Mouse (Mus musculus) ES-E14 (cell line): ENCODE data around the gene Pecr. TPM values are rescaled to one million over a fixed set of nuclear protein-coding genes. Genes with fewer than 3 reads are reported as not detected.
A peak's percentile ranks its signal among the peaks of the same experiment; 100 is the strongest.

Experiments used
- DNase-seq: peaks from one replicate; pipeline ENCODE4 v3.0.0-alpha.2; 2013; ENCODE audit warnings: low read depth, low spot score
- H3K27ac ChIP-seq: 2 replicates; pipeline ENCODE4 v1.5.1; 2012; ENCODE audit warnings: low read depth, mild to moderate bottlenecking, low read length, moderate library complexity, mixed read lengths; ENCODE audit not compliant: poor library complexity, insufficient read depth, severe bottlenecking
- H3K36me3 ChIP-seq: 2 replicates; pipeline ENCODE4 v1.6.1; 2012; ENCODE audit warnings: mild to moderate bottlenecking, low read length, moderate library complexity, mixed read lengths; ENCODE audit not compliant: control insufficient read depth, poor library complexity, insufficient read depth, severe bottlenecking
- H3K4me1 ChIP-seq, 2 experiments: fragments of 150-350 bp in 1 of 2; sonication (generic) in 1 of 2; 2 replicates each; pipeline ENCODE4 v1.6.1; 2012; ENCODE audit warnings: low read length in 2 of 2, mild to moderate bottlenecking in 1 of 2, mixed read lengths in 1 of 2; ENCODE audit not compliant: control insufficient read depth in 2 of 2, insufficient read depth in 2 of 2, poor library complexity in 1 of 2
- H3K4me3 ChIP-seq, 2 experiments: fragments of 150-350 bp in 1 of 2; sonication (generic) in 1 of 2; 2 replicates each; pipeline ENCODE4 v1.5.1; 2012; ENCODE audit warnings: low read length in 2 of 2, low read depth in 1 of 2, mild to moderate bottlenecking in 1 of 2, mixed read lengths in 1 of 2; ENCODE audit not compliant: insufficient read depth in 1 of 2, poor library complexity in 1 of 2, severe bottlenecking in 1 of 2
- H3K9ac ChIP-seq: 2 replicates; pipeline ENCODE4 v1.6.1; 2012; ENCODE audit warnings: low read depth, mild to moderate bottlenecking, low read length, mixed read lengths; ENCODE audit not compliant: poor library complexity, insufficient read depth, severe bottlenecking
- H3K9me3 ChIP-seq: fragments of 150-350 bp; sonication (generic); 2 replicates; pipeline ENCODE4 v1.6.1; 2012; ENCODE audit warnings: low read depth, mild to moderate bottlenecking, low read length; ENCODE audit not compliant: control insufficient read depth, insufficient read depth
- CHD2 ChIP-seq: IDR thresholded peaks from 2 replicates; pipeline ENCODE4 v1.6.1; 2014; ENCODE audit warnings: mild to moderate bottlenecking, low read depth, low read length, inconsistent platforms
- HCFC1 ChIP-seq: IDR thresholded peaks from 2 replicates; pipeline ENCODE4 v1.6.1; 2012; ENCODE audit warnings: low read length, inconsistent platforms, borderline replicate concordance; ENCODE audit not compliant: insufficient read depth
- MAFK ChIP-seq: IDR thresholded peaks from 2 replicates; pipeline ENCODE4 v1.6.1; 2014; ENCODE audit warnings: mild to moderate bottlenecking, low read depth, low read length, inconsistent platforms; ENCODE audit not compliant: insufficient read depth
- ZC3H11A ChIP-seq: IDR thresholded peaks from 2 replicates; pipeline ENCODE4 v1.6.1; 2012; ENCODE audit warnings: low read depth, mild to moderate bottlenecking, inconsistent platforms, low read length, borderline replicate concordance
- ZNF384 ChIP-seq: IDR thresholded peaks from 2 replicates; pipeline ENCODE4 v1.6.1; 2012; ENCODE audit warnings: low read depth, low read length, inconsistent platforms
- in situ Hi-C, 2 experiments: fragments of 600-800 bp; cut with MboI; formaldehyde crosslinking; loops; one replicate each; pipeline ENCODE4 v1.15.1; 2025; ENCODE audit warnings: low sequenced_read_pairs in 2 of 2, inconsistent platforms in 1 of 2; ENCODE audit not compliant: unreplicated experiment in 2 of 2
- total RNA-seq: library from RNA; depleted of rRNA; stranded (reverse); fragments of 300-350 nt; gene quantifications from 2 replicates; pipeline ENCODE4 v1.2.3, GENCODE M21; 2012

Gene Pecr
- total RNA-seq, 1 experiment = 14.3 TPM

DNA sequence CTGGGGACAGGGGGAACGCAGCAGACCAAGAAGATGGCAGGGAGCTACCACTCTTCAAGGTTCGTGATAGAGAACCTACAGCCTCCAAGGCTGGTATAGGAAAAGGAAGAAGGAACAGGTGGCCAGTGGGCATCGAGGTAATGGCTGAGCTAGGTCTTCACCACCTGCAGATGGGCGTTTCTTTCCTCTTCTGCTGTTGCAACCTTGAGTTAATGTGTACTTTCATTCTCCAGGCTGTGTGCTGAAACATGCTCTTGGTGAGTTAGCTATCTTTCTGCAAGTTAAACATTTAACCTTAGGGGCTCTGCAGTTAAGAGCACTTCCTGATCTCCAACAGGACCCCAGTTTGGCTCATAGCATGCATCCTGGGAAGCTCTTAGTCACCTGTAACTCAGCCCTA lies 3.8 kb upstream of the Pecr start:
- TF ChIP-seq ZC3H11A (no peak), ZNF384 (no peak), MAFK (no peak), HCFC1 (no peak)
- H3K27ac ChIP-seq = no peak overlapping the region
- H3K9ac ChIP-seq = no peak overlapping the region
- H3K4me3 ChIP-seq = no peak overlapping the region
- no peaks in the 10 kb centered on the region for H3K36me3 ChIP-seq
- no peak for DNase-seq
- H3K4me1 ChIP-seq = no peaks in the 10 kb centered on the region
- in situ Hi-C loops = no loop called here
- H3K9me3 ChIP-seq = no peaks in the 10 kb centered on the region

GRCm38 (mm10) chr1:72286904-72287303 lies 2.8 kb upstream of the Pecr start:
- no peak overlapping the region for H3K4me3 ChIP-seq
- in situ Hi-C loops = no loop called here
- no peaks in the 10 kb centered on the region for H3K4me1 ChIP-seq
- no peaks in the 10 kb centered on the region for H3K36me3 ChIP-seq
- DNase-seq = no peak
- H3K27ac ChIP-seq = no peak overlapping the region
- H3K9me3 ChIP-seq = no peaks in the 10 kb centered on the region
- TF ChIP-seq HCFC1 = no peak
- no peak for TF ChIP-seq CHD2
- no peak for TF ChIP-seq ZNF384
- no peak for TF ChIP-seq ZC3H11A
- TF ChIP-seq MAFK = no peak
- H3K9ac ChIP-seq = no peak overlapping the region

DNA sequence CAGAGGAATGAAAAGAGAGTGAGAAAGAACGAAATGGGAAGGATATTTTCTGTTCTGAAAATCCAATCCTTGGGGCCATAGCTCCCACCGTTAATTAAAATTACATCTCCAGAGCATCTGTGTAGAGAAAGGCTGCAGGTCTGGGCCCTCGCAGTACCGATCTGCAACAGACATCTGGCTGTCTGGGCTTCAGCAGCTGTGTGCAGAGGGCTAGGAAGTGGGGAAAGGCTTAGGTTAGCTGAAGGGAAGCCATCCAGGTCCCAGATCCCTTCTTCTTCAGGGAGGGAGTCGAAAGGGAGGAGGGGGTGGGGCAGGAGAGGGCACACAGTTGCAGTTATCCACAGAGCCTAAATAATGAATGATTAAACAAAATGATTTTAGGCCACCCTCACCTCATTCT lies 425 bp upstream of the Pecr start:
- peak overlapping the region in 1 of 2 experiments; percentile 79; a peak in 2 of 4 replicates for H3K4me3 ChIP-seq
- no peaks in the 10 kb centered on the region for H3K4me1 ChIP-seq
- DNase-seq = no peak
- H3K36me3 ChIP-seq = no peaks in the 10 kb centered on the region
- no peak for TF ChIP-seq ZC3H11A
- no peak for TF ChIP-seq ZNF384
- TF ChIP-seq CHD2 = no peak
- no peak for TF ChIP-seq MAFK
- no peak for TF ChIP-seq HCFC1
- H3K9ac ChIP-seq = no peak overlapping the region
- no peaks in the 10 kb centered on the region for H3K9me3 ChIP-seq
- in situ Hi-C loops = no loop called here
- H3K27ac ChIP-seq = no peak overlapping the region

DNA sequence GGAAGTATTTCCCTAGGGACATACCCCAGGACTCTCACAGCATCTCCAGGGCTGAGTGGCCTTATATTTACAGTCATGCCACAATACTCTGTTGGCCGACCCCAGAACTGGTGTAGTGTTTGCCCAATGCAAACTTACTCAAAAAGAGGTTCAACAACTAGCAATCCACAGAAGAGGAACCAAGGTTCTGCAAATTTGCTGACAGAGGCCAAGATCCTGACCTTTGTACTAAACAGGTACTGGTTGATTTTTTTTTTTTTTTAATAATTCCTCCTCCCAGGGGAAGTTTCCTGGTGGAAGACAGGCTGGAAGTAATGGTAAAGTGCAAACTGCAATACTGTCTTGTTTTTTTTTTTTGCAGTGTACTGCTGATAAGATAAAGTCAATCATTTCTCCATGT lies 1.5 kb downstream of the Pecr start:
- Histone ChIP-seq H3K27ac (no peak overlapping the region), H3K4me3 (no peak overlapping the region), H3K36me3 (no peaks in the 10 kb centered on the region), H3K4me1 (no peaks in the 10 kb centered on the region), H3K9ac (no peak overlapping the region), H3K9me3 (no peaks in the 10 kb centered on the region)
- TF ChIP-seq ZNF384 = no peak
- no peak for TF ChIP-seq CHD2
- no peak for TF ChIP-seq MAFK
- TF ChIP-seq ZC3H11A = no peak
- TF ChIP-seq HCFC1 = no peak
- no peak for DNase-seq
- in situ Hi-C loops = no loop called here

DNA sequence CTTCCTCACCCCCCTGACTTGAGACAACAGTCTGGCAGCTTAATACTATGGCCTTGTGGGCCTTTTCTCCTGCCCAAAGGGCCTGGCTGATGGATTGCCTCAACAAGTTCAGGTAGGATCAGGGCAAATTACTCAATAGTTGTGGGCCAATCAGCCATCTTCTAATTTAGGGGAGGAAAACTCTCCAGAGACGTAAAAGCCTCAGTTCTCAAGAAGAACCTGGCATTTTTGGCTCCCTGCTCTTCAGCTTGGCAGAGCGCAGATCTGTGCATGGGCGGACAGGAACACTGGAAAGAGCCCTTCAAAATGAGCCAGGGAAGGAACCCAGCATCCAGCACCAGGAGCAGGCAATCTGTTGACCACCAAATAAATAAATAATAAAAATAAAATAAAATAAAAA lies 6.0 kb downstream of the Pecr start:
- Histone ChIP-seq H3K4me3 (no peak overlapping the region), H3K9ac (no peak overlapping the region), H3K4me1 (no peaks in the 10 kb centered on the region), H3K27ac (no peak overlapping the region), H3K36me3 (peaks cover 8% of the 10 kb centered on the region; the same call in 1 of the 2 replicates), H3K9me3 (no peaks in the 10 kb centered on the region)
- TF ChIP-seq CHD2 (no peak), ZNF384 (no peak), MAFK (no peak), ZC3H11A (no peak), HCFC1 (no peak)
- DNase-seq = no peak
- in situ Hi-C loops = no loop called here
